Mouse (Mus musculus) embryo, embryonic 11.5 days (tissue): ENCODE measurements around the gene Idh3b.

Experiments used
- DNase-seq: peaks from one replicate; pipeline ENCODE4 v3.0.0-alpha.2; 2012; ENCODE audit warnings: low read depth, low spot score

Idh3b gene

DNA sequence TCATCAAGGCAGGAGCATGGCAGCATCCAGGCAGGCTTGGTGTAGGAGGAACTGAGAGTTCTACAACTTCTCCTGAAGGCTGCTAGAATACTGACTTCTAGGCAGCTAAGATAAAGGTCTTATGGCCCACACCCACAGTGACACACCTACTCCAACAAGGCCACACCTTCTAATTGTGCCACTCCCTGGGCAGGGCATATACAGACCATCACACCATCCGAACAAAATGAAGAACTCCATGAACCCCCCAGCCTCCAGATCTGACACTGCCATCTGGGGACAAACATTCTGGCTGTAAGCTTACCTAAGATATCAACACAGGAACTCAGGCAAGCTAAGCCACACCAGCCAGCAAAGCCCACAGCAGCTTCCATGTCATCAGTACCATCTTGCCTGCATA lies 18.8 kb downstream of the Idh3b start:
- DNase-seq = no peak

- DNase-seq = no peak
Measured at GRCm38 (mm10) chr2:130262398-130262797, 21.9 kb downstream of the Idh3b start.

GRCm38 (mm10) chr2:130261914-130262313 lies 22.4 kb downstream of the Idh3b start:
- no peak for DNase-seq

DNA sequence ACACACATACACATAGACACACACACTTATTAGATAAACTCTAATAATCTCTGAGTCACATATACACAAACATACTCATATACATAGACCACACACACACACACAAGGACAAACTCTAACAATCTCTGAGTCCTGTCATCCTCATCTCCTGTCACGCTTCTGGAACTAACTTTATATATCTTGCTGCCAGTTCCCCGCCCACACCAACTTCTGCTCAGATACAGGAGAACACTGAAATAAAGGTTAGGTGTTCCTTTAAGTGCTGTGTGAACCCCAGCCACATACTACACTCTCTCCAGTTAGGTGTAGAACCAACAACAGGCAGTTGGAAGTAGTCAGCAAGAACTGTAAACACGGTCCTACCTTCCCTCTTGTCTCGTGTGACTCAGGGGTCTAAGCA lies 23.5 kb downstream of the Idh3b start:
- no peak for DNase-seq

GRCm38 (mm10) chr2:130256762-130257161 lies 27.6 kb downstream of the Idh3b start:
- no peak for DNase-seq

DNA sequence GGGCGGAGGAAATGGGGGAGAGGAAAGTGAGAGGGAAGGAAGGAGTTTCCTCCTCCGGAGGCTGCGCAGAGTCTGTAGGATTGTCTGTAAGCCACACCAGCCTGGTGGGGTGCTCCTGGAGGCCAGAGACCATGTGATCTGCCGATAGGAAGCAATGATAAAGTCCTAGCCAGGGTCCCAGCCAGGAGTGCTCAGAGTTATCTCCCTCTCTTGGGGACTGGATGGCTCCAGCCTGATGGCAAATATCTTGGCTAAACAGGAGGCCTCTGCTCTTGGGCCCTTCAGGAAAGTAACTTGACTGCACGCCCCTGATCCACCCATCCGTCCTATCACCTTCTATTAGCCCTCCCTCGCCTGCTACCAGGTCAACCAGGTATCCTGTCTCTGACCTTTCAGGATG lies 36.1 kb downstream of the Idh3b start:
- DNase-seq = no peak

- peak; percentile 38 for DNase-seq
Measured at GRCm38 (mm10) chr2:130246912-130247311, 37.4 kb downstream of the Idh3b start.
